Mouse (Mus musculus): Measurements from ENCODE around the gene Mfsd2b. TPM values are rescaled to one million over a fixed set of nuclear protein-coding genes. Genes with fewer than 3 reads are reported as not detected.

Mfsd2b gene
- polyA plus RNA-seq (2014; fragmentation: Illumina TruSeq; extraction: RNeasy Lipid Tissue Mini Kit (QIAGEN cat#74804); ENCODE audit: low read depth, low replicate concordance), result 0.23 TPM

GRCm38 (mm10) chr12:4874161-4874927, at the start of gene Mfsd2b:
TSS of gene Mfsd2b (minus strand) at chr12:4874359.

GRCm38 (mm10) chr12:4916994-4917804, 43.0 kb upstream of the Mfsd2b start, which contains the start of gene Atad2b:
TSS of gene Atad2b (plus strand) at chr12:4917353.

GRCm38 (mm10) chr12:4906951-4907906, 33.1 kb upstream of the Mfsd2b start, which contains the start of gene Ubxn2a:
TSS of gene Ubxn2a (minus strand) at chr12:4907705.

GRCm38 (mm10) chr12:4842890-4843597, 31.1 kb downstream of the Mfsd2b start, which contains the start of gene Wdcp:
TSS of gene Wdcp (plus strand) at chr12:4843303.

GRCm38 (mm10) chr12:4841392-4841887, 32.7 kb downstream of the Mfsd2b start, which contains the start of gene Fkbp1b:
TSS of gene Fkbp1b (minus strand) at chr12:4841591.

GRCm38 (mm10) chr12:4817361-4818101, 56.6 kb downstream of the Mfsd2b start, which contains the start of gene Sf3b6:
TSS of gene Sf3b6 (plus strand) at chr12:4817544.

Other genes starting within 250 kb of the Mfsd2b start
- 0.87 TPM for gene Fam228a, start 135.9 kb downstream of the Mfsd2b start, polyA plus RNA-seq (2014; fragmentation: Illumina TruSeq; extraction: RNeasy Lipid Tissue Mini Kit (QIAGEN cat#74804); ENCODE audit: low read depth, low replicate concordance)
- 4.2 TPM for gene Pfn4, start 105.3 kb downstream of the Mfsd2b start, polyA plus RNA-seq (2014; fragmentation: Illumina TruSeq; extraction: RNeasy Lipid Tissue Mini Kit (QIAGEN cat#74804); ENCODE audit: low read depth, low replicate concordance)
- gene Fam228b, start 105.1 kb downstream of the Mfsd2b start, polyA plus RNA-seq (2014; fragmentation: Illumina TruSeq; extraction: RNeasy Lipid Tissue Mini Kit (QIAGEN cat#74804); ENCODE audit: low read depth, low replicate concordance), result 6.5 TPM
- gene Sf3b6, start 56.8 kb downstream of the Mfsd2b start, polyA plus RNA-seq (2014; fragmentation: Illumina TruSeq; extraction: RNeasy Lipid Tissue Mini Kit (QIAGEN cat#74804); ENCODE audit: low read depth, low replicate concordance), result 290 TPM
- gene Fkbp1b, start 32.8 kb downstream of the Mfsd2b start, polyA plus RNA-seq (2014; fragmentation: Illumina TruSeq; extraction: RNeasy Lipid Tissue Mini Kit (QIAGEN cat#74804); ENCODE audit: low read depth, low replicate concordance), result 14.2 TPM
- 6.4 TPM for gene Wdcp, start 31.1 kb downstream of the Mfsd2b start, polyA plus RNA-seq (2014; fragmentation: Illumina TruSeq; extraction: RNeasy Lipid Tissue Mini Kit (QIAGEN cat#74804); ENCODE audit: low read depth, low replicate concordance)
- gene Ubxn2a, start 33.3 kb upstream of the Mfsd2b start, polyA plus RNA-seq (2014; fragmentation: Illumina TruSeq; extraction: RNeasy Lipid Tissue Mini Kit (QIAGEN cat#74804); ENCODE audit: low read depth, low replicate concordance), result 196 TPM
- 37.6 TPM for gene Atad2b, start 43.0 kb upstream of the Mfsd2b start, polyA plus RNA-seq (2014; fragmentation: Illumina TruSeq; extraction: RNeasy Lipid Tissue Mini Kit (QIAGEN cat#74804); ENCODE audit: low read depth, low replicate concordance)

All from adrenal gland, adult 10 weeks (tissue).